Mouse (Mus musculus): ENCODE data around the gene Gbgt1.
"Not testable (repeated sequence)": the region's sequence is repeated elsewhere in the genome, so short reads cannot be mapped to it uniquely, and the experiment has no call there.

Gene Gbgt1

GRCm38 (mm10) chr2:28498431-28498830, 1.7 kb downstream of the Gbgt1 start:
- no peak for DNase-seq (ENCODE audit: extremely low spot score, low spot score)

DNA sequence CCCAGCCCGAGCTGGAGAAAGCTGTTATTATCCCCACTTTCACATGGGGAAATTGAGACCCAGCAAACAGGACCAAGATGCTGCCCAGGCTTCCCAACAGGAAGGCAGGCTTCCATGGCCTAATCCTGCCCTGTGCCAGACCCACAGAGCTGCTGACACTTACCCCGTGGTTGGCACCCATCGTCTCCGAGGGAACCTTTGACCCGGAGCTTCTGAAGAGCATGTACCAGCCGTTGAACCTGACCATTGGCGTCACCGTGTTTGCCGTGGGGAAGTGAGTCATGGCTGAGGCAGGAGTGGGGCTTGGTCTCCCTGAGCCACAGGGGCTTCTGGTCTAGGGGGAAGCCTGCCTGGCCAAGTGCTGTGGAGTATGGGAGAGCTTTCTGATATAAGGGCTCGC, 6.3 kb downstream of the Gbgt1 start:
- DNase-seq (ENCODE audit: extremely low spot score, low spot score): no peak

GRCm38 (mm10) chr2:28504676-28505075, 8.0 kb downstream of the Gbgt1 start:
- no peak for DNase-seq (ENCODE audit: extremely low spot score, low spot score)

- DNase-seq (ENCODE audit: extremely low spot score, low spot score): no peak
These were observed 9.1 kb downstream of the Gbgt1 start, which contains the start of gene Gm10134 for GRCm38 (mm10) chr2:28505795-28506194. Gene Gm10134 (plus strand): TSS chr2:28506095.

GRCm38 (mm10) chr2:28506291-28506690, 9.6 kb downstream of the Gbgt1 start:
- DNase-seq (ENCODE audit: extremely low spot score, low spot score): no peak

- DNase-seq (ENCODE audit: extremely low spot score, low spot score): not testable (repeated sequence)
These were observed 14.9 kb downstream of the Gbgt1 start for GRCm38 (mm10) chr2:28511600-28511999.

DNA sequence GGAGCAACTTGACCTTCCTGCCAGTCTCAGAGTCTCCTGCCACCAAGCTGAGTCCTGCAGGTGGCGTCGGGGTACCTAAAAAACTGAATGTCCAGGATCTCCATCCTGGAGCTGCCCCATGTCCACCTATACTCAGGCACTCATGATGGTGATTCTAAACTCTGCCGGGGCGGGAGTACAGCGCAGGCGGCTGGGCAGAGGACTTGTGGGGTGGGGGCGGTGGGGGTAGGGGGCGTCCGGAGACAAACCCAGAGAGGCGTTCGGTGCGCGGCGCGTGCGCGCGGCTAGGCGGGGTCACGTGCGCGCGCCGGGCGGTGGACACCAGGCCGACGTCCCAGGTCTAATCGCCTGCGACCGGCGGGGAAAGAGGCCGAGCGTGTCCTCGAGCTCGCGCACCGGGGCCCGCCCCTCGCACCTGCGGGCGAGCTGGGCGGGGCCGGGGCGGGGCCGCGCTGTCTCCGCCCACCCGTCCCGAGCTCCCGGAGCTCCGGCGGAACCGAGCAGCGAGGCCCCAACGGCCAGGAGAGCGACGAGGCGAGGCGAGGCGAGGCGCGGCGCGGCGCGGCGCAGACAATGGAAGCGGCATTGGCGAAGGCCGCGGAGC, 16.2 kb downstream of the Gbgt1 start, which contains the start of gene Ralgds:
Ralgds (plus strand) TSS at position 328 of the 604 bp plus-strand sequence.
- peak; percentile 72 for DNase-seq (ENCODE audit: extremely low spot score, low spot score)

GRCm38 (mm10) chr2:28513431-28514370, 17.0 kb downstream of the Gbgt1 start:
- DNase-seq (ENCODE audit: extremely low spot score, low spot score): peak; percentile 69

DNA sequence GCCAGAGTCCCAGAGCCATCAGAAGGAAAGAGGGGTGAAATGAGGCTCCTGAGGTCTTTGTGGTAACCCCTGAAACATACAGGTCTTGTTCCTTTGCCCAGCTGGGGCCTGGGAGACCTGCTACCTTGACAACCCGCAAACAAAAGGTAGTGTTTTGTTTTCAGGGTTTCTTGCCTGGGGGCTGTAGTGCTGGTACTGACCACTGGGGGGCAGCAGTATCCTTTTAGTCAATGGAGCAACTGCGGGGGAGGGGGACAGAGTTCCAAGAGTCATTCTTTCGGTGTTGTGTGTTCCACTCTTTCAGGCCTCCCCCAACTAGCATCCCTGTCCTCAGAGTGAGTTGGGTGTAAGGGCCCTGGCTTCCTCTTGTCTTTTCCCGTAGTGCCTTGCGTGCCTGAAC, 17.8 kb downstream of the Gbgt1 start:
- DNase-seq (ENCODE audit: extremely low spot score, low spot score): peak; percentile 87

GRCm38 (mm10) chr2:28517206-28517909, 20.7 kb downstream of the Gbgt1 start:
- peak; percentile 74 for DNase-seq (ENCODE audit: extremely low spot score, low spot score)

- no peak for DNase-seq (ENCODE audit: extremely low spot score, low spot score)
These were observed 21.5 kb downstream of the Gbgt1 start for GRCm38 (mm10) chr2:28518231-28518630.

- DNase-seq (ENCODE audit: extremely low spot score, low spot score): no peak
These were observed 23.9 kb downstream of the Gbgt1 start for GRCm38 (mm10) chr2:28520581-28520980.

DNA sequence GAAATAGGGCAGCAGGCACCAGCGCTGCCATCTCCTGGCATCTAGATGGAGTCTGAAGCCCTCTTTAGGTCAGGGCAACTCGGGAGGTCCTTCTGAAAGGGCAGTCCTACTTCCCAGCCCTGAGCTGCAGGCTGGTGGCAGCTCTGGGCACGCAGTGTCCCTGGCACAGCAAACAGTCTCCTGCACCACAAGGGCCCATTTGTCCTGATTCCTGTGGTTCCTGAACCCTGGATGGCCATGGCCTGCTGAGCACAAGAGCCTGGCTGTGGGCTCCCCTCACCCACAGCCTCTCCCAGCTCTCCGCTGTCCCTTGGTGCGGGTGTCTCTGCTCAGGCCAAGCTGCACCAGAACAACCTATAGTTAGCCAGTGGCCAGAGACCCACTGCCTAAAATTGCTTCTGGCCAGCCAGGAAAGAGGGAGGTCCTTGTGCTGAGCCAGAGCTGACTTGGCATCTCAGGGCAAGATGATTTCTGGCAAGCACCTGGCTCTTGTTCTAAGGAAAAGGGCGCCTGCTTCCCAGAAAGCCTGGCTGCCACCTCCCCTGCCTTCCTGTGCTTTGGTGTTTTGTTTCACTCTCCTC, 25.0 kb downstream of the Gbgt1 start:
- DNase-seq (ENCODE audit: extremely low spot score, low spot score): no peak

DNA sequence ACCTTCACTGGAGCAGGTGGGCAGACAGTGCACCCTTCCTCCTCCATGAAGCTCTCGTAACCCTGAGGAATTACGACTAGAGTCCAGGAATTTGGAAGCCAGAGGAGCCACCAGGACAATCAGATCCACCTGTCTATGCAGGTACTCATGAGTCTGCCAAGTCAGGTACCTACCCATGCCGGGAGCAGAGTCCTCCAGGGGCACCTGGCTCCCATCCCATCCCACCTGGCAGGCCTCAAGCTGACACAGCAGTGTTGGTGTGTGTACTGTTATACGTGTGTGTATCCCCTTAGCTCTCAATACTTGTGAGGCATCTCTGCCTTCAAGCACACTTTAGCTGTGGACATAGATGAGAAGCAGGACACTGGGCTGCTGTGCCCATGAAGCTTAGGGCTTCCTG, 25.5 kb downstream of the Gbgt1 start:
- DNase-seq (ENCODE audit: extremely low spot score, low spot score): no peak

- no peak for DNase-seq (ENCODE audit: extremely low spot score, low spot score)
These were observed 27.0 kb downstream of the Gbgt1 start for GRCm38 (mm10) chr2:28523643-28524117.

DNA sequence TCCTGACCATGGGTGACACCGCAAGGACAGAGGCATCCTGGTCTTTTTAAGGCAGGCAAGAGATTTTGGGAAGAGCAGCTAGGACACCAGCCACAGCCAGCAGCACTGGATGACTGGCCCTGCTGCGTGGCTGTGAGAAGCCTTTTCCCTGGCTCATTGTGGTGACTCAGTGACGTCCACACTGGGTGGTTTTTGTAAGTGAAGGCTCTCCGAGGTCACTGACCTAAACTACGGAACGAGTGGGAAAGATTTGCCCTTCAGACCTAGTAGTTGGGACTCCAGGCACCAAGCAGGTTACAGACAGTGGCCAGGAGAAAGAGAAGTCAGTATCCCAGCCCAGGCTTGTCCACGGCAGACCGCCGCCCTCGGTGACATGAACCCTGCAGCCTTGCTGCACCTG, 27.7 kb downstream of the Gbgt1 start:
- DNase-seq (ENCODE audit: extremely low spot score, low spot score): no peak

DNA sequence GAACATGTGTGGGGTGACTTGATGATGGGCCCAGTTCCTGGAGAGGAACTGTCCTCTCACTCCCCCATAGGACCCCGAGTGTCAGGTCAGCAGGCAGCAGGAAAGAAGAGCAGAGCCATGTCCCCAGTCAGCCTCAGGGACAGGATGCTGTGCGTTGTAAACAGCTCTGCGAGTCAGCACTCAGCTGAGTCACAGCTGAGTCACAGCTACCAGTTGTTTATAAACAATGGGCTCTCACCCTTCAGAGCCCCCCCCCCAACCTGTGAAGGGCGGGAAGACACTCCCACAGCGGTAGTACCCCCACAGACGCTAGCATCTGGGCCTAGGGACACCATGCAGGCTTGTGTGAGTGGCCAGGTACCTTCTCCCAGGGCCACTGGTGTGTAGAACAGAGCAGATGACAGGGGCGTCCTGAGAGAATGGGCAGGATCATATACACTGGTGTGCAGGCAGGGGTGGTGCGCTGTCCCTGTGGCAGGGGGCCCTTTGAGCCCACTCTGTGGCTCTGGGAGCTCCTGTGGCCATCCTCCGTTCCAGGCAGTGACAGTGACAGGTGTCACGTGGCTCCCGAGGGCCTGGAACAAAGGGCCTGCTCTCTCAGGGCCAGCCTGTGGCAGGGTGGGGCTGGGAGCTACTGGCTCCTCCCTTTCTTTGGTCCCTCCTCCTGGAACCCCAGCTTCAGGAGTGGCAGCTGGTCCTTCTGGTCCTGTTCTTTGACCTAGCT, 28.7 kb downstream of the Gbgt1 start:
- DNase-seq (ENCODE audit: extremely low spot score, low spot score): peak; percentile 60

DNA sequence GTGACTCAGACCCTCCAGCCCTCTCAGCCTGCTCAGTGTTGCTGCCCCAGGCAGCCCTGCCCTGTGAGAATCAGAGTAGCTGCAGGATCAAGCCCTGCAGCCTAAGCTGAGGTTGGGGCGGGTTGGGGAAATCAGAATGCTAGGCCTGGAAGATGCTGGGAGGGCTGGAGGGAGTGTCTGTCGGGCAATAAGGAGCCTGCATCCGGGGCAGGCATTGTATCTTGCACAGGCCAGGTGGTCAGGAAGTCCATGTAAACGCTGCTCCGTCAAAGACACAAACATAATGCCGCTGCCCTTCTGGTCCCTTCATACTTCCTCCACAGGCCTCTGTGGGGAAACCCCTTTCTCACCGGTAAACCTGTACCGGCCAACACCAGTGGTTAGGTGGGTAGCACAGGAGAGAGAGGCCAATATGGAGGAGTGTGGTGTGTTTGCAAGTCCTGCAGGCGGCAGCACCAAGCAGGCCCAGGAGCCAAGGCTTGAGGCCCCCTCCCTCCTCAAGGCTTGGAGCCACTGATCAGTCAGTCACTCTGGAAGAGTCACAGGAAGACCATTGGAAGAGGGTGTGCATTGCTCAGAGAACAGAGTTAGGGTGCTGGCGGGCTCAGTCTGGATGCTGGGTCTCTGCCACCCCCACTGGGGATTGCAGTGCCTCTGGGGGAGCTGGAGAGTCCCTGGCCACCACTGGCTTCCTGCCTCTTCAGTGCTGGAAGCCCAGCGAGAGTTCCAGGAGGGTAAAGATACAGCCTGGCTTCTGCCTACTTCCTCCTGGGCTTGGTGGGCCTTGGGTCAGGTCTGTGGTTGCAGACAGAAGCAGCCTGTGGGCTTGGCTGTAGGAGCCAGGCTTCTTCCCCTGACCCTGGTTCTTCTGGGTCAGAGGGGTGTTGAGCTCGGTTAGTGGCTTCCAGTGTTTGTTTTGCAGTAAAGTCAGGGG, 29.5 kb downstream of the Gbgt1 start:
- DNase-seq (ENCODE audit: extremely low spot score, low spot score): no peak

Measured in neural tube, embryonic 10.5 days (tissue).